Mouse (Mus musculus): ENCODE data around the gene Cblb.
A peak's percentile ranks its signal among the peaks of the same experiment; 100 is the strongest.

The Cblb gene

GRCm38 (mm10) chr16:52038821-52039220, 7.8 kb downstream of the Cblb start:
- no peak for DNase-seq (ENCODE audit: low spot score)

GRCm38 (mm10) chr16:52040937-52041336, 9.9 kb downstream of the Cblb start:
- DNase-seq (ENCODE audit: low spot score), result no peak

GRCm38 (mm10) chr16:52042667-52043379, 11.8 kb downstream of the Cblb start:
- DNase-seq (ENCODE audit: low spot score), result no peak

- no peak for DNase-seq (ENCODE audit: low spot score)
Measured at GRCm38 (mm10) chr16:52043380-52044117, 12.5 kb downstream of the Cblb start.

- no peak for DNase-seq (ENCODE audit: low spot score)
Measured at GRCm38 (mm10) chr16:52044518-52044917, 13.5 kb downstream of the Cblb start.

- no peak for DNase-seq (ENCODE audit: low spot score)
Measured at GRCm38 (mm10) chr16:52044985-52045384, 14.0 kb downstream of the Cblb start.

- DNase-seq (ENCODE audit: low spot score), result no peak
Measured at GRCm38 (mm10) chr16:52046464-52046863, 15.4 kb downstream of the Cblb start.

- DNase-seq (ENCODE audit: low spot score), result no peak
Measured at GRCm38 (mm10) chr16:52051106-52051505, 20.1 kb downstream of the Cblb start.

- no peak for DNase-seq (ENCODE audit: low spot score)
Measured at GRCm38 (mm10) chr16:52052734-52053133, 21.7 kb downstream of the Cblb start.

GRCm38 (mm10) chr16:52055236-52055635, 24.2 kb downstream of the Cblb start:
- no peak for DNase-seq (ENCODE audit: low spot score)

GRCm38 (mm10) chr16:52056164-52056563, 25.1 kb downstream of the Cblb start:
- no peak for DNase-seq (ENCODE audit: low spot score)

GRCm38 (mm10) chr16:52057335-52057734, 26.3 kb downstream of the Cblb start:
- DNase-seq (ENCODE audit: low spot score), result no peak

- no peak for DNase-seq (ENCODE audit: low spot score)
Measured at GRCm38 (mm10) chr16:52059535-52059934, 28.5 kb downstream of the Cblb start.

- peak; percentile 62 for DNase-seq (ENCODE audit: low spot score)
Measured at GRCm38 (mm10) chr16:52060100-52060719, 29.2 kb downstream of the Cblb start.

- no peak for DNase-seq (ENCODE audit: low spot score)
Measured at GRCm38 (mm10) chr16:52061015-52061481, 30.0 kb downstream of the Cblb start.

GRCm38 (mm10) chr16:52064309-52065105, 33.5 kb downstream of the Cblb start:
- no peak for DNase-seq (ENCODE audit: low spot score)

GRCm38 (mm10) chr16:52067632-52068516, 36.8 kb downstream of the Cblb start:
- DNase-seq (ENCODE audit: low spot score), result no peak

- DNase-seq (ENCODE audit: low spot score), result no peak
Measured at GRCm38 (mm10) chr16:52068517-52068874, 37.5 kb downstream of the Cblb start.

GRCm38 (mm10) chr16:52069648-52070047, 38.6 kb downstream of the Cblb start:
- no peak for DNase-seq (ENCODE audit: low spot score)

GRCm38 (mm10) chr16:52070128-52070527, 39.1 kb downstream of the Cblb start:
- no peak for DNase-seq (ENCODE audit: low spot score)

- DNase-seq (ENCODE audit: low spot score), result no peak
Measured at GRCm38 (mm10) chr16:52071290-52071689, 40.3 kb downstream of the Cblb start.
